Mouse (Mus musculus) mesoderm, embryonic 11.5 days (tissue): ENCODE data around the gene Atg4b.
A peak's percentile ranks its signal among the peaks of the same experiment; 100 is the strongest.

ENCODE experiments used
- DNase-seq: peaks from one replicate; pipeline ENCODE4 v3.0.0-alpha.2; 2012; ENCODE audit warnings: low read depth, low spot score

Gene Atg4b

GRCm38 (mm10) chr1:93751290-93751689, at the start of gene Atg4b:
Gene Atg4b (plus strand): TSS chr1:93751500.
- DNase-seq: no peak

DNA sequence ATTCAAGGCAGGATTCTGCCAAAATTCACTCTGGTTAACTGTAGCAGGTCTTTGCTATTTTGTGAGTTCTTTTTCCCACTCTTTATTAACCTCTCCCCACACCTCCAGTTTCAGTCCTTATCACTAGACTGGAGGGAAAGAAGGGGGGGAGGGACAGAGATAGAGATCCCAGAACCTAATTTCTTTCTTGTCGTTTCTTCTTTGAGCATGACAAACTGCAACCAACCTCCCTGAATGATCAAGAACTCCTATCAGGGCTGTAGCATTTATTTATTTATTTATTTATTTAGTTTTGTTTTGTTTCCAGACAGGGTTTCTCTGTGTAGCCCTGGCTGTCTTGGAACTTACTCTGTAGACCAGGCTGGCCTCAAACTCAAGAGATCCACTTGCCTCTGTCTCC, 49.2 kb upstream of the Atg4b start:
- no peak for DNase-seq

- DNase-seq: no peak
Measured at GRCm38 (mm10) chr1:93703472-93704048, 47.7 kb upstream of the Atg4b start.

GRCm38 (mm10) chr1:93704341-93704740, 47.0 kb upstream of the Atg4b start:
- no peak for DNase-seq

GRCm38 (mm10) chr1:93705389-93705788, 45.9 kb upstream of the Atg4b start:
- no peak for DNase-seq

- no peak for DNase-seq
Measured at GRCm38 (mm10) chr1:93716166-93716565, 35.1 kb upstream of the Atg4b start.

DNA sequence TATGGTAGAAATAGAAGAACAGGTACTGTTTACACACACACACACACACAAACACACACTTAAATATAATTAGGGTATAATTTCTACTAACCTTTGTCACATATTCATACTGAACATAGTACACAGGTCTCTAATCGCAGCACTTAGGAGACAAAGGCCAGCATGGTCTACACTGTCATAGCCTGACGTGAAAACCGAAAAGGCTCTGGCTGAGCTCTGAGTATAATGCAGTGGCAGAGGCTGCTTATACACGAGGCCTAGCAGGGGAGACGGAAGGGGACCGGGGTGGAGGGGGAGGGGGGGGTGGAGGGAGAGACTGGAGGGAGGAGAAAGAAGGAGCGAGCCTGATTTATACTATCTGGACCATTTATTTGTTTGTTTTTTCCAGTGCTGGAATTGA, 29.7 kb upstream of the Atg4b start:
- DNase-seq: no peak

DNA sequence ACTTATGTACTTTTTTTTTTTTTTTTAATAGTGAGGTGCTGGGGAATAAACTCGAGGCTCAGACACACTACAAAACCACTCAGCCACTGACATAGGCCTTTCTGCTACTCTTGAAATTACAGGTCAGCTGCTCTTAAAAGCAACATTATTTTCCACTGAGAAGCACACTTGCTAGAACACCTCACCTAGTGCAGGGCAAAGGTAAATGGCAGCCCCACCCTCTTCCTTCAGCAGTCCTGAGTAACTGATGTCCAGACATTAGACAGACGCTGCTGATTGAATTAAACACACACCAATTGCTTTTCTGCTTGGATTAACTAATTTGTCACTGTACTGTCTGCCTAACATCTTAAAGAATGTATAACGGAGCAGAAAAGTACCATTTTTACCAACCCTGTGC, 26.7 kb upstream of the Atg4b start:
- no peak for DNase-seq

GRCm38 (mm10) chr1:93725665-93726064, 25.6 kb upstream of the Atg4b start:
- DNase-seq: no peak

GRCm38 (mm10) chr1:93726116-93726515, 25.2 kb upstream of the Atg4b start:
- DNase-seq: no peak

DNA sequence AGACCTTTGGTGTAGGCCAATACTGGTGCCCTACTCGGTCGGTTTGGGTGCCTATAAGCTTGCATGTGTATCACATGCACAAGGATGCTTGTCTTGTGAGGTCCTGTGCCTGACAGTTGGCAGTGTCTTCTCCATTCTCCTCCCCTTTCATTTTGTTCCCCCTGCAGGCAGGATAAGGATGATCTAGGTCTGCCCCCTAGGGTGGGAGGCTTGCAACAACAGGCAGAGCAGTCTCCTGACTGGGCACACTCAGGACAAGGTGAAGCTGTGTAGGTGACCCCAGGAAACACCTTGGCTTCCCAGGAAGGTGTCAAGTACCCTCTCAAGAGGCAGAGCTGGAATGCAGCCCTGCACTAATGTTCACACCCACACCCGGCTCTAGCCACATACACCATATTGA, 24.3 kb upstream of the Atg4b start:
- peak; percentile 41 for DNase-seq

DNA sequence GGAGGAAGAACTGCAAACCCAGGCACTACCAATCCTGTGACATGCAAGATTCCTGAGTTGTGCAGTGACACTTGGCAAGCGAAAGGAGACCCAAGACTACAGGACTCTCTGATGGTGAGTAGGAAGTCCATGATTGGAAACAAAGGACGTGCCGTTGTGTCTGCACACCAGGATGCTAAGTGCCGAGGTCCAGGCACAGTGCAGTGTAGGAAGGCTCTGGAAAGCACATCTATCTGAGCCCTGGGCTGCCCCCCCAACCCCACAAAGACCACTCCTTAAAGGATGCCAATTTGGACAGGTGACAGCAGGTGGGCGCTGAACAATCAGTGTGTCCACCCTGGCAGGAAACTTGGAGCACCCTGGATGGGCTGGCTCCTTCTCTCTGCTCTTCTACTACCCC, 20.2 kb upstream of the Atg4b start:
- DNase-seq: no peak

GRCm38 (mm10) chr1:93731880-93732281, 19.4 kb upstream of the Atg4b start:
- DNase-seq: peak; percentile 6

GRCm38 (mm10) chr1:93735859-93736258, 15.4 kb upstream of the Atg4b start:
- DNase-seq: no peak

DNA sequence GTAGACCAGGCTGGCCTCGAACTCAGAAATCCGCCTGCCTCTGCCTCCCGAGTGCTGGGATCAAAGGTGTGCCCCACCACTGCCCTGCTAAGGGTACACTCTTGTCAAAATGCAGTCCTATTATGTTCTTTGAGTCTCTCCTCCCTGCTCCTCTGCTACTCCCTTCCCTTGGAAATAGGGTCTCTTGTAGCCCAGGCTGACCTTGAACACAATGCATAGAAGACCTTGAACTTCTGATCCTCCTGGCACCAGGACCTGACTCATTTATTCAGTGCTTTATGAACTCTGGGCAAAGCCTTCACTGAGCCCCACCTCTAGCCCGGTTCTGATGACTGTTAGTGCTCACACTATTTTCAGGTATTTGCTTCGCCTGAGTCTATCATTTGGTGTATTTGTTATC, 13.6 kb upstream of the Atg4b start:
- DNase-seq: no peak

- DNase-seq: no peak
Measured at GRCm38 (mm10) chr1:93740671-93741070, 10.6 kb upstream of the Atg4b start.

DNA sequence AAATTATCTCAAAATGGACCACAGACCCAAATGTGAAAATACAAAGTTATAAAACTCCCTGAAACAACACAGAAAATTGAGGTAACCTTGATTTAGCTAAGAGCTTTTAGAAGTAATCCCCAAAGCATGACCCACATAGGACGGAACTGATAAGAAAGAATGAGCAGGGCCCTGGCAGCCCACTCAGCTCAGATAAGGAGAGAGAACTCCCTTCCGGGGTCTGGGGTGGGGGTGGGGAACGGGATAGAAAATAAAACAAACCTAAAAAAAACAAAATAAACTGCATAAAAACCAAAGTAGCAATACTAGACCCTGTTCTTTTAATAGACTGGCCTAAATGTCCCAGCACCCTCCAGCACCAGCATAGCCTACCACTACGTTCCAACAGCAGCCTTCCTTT, 9.3 kb upstream of the Atg4b start:
- no peak for DNase-seq

DNA sequence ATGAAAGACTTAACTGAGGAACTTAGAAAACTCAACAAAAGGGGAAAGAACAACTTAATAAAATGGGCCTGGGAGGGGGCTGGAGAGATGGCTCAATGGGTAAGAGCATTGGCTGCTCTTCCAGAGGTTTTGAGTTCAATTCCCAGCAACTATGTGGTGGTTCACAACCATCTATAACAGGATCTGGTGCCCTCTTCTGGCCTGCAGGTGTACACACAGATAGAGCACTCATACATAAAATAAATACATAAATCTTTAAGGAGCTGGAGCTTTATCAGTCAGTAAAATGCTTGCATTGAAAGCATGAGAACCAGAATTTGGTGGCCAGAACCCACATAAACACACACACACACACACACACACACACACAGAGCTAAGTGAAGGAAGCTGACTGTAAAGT, 8.4 kb upstream of the Atg4b start:
- no peak for DNase-seq

GRCm38 (mm10) chr1:93746179-93746578, 5.1 kb upstream of the Atg4b start:
- no peak for DNase-seq

DNA sequence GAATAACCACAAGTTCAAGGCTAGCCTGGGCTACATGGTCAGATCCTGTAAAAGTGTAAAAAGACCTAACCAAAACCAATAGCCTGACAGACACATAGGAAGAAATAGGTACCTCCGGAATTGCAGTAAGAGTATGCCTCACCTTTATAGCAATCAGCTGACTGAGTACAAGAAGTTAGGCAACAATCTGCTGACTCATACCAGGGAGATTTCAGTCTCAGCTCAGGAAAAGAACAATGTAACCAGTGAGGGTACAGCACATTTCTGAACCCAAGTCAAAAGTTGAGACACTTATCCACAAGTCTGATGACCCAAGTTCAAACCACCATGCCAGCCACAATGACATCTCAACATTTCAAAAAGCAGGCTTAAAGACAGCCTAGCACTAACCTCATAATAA, 2.8 kb upstream of the Atg4b start:
- DNase-seq: no peak

DNA sequence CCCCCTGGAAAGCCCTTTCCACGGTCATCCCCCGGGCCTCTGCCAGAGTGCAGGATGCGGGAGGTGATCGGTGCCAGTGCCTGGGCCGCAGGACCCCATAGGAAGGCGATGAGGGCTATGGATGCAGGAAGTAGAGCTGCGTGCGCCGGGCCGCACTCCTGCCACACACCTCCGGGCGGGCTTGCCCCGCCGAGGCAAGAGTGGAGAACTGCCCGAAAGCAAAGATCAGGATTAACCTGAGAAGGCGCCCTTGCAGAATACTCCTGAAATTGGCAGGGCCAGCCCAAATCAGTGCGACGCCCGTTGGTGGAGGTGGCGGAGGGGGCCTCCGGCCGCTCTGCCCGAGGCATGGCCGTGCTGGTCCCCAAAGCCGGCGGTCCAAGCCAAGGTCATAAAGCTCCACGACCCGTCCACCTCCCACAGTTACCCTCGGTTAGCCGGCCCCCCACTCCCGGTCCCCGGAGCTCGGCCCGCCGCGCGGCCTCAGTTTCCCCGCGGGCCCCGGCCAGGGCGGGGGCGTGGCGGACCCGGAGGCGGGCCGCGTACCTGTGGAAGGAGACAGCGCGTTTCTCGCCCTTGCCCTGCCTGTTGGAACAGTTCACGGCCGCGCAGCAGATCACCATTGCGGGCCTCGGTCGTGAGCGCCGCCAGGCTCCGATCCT, 2.7 kb downstream of the Atg4b start:
- peak; percentile 32 for DNase-seq

GRCm38 (mm10) chr1:93754573-93755290, 3.4 kb downstream of the Atg4b start, which contains the start of gene Thap4:
Gene Thap4 (minus strand): TSS chr1:93754864.
- DNase-seq: peak; percentile 87

- DNase-seq: no peak
Measured at GRCm38 (mm10) chr1:93755291-93755610, 4.0 kb downstream of the Atg4b start.
